Mouse (Mus musculus): ENCODE measurements around the gene Qdpr. TPM values are rescaled to one million over a fixed set of nuclear protein-coding genes. Genes with fewer than 3 reads are reported as not detected.

Qdpr gene
- polyA plus RNA-seq, 1 experiment: 33.0 TPM

DNA sequence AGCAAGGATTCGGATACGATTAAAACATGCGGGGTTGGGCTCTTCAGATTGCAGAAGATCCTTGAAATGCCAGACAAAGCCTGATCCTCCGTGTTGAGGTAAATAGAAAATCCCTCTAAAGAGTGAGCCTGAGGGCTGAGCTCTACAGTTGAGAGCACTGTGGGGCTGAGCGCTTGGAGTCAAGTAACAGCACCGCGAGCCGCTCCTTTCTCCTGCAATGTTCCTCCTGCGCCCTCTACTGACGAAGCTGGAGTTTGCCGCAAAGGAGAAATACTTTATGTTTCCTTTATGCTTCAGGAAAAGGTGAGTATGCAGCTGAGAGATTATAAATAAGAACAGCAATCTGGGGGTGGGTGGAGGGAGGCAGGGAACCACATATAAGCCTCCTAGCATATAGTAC lies 47.4 kb downstream of the Qdpr start:
- Histone ChIP-seq H3K27ac (ENCODE audit: insufficient read depth, low read length) (no peak overlapping the region), H3K36me3 (ENCODE audit: control insufficient read depth, insufficient read depth, low read length) (no peaks in the 10 kb centered on the region), H3K4me3 (ENCODE audit: extremely low read depth, insufficient read depth, insufficient read length) (no peak overlapping the region), H3K4me1 (ENCODE audit: control insufficient read depth, insufficient read depth, insufficient read length) (no peaks in the 10 kb centered on the region), H3K27me3 (ENCODE audit: control insufficient read depth, insufficient read depth, low read length) (no peaks in the 10 kb centered on the region)
- DNase-seq (ENCODE audit: low read depth in 1 of 2, low spot score in 2 of 2): peak in 1 of 2 experiments; percentile 36
- WGBS: 24% methylated on average over 11 of the region's 11 CpGs
- TF ChIP-seq POLR2A (IDR thresholded peaks at IDR 0.05; ENCODE audit: low read depth, low read length) (no peak), CTCF (IDR thresholded peaks at IDR 0.05; ENCODE audit: extremely low read depth, insufficient read depth, insufficient read length, insufficient replicate concordance) (peak; percentile 61; the same call in 1 of the 2 replicates)

- Histone ChIP-seq H3K27me3 (ENCODE audit: control insufficient read depth, insufficient read depth, low read length) (no peaks in the 10 kb centered on the region), H3K36me3 (ENCODE audit: control insufficient read depth, insufficient read depth, low read length) (no peaks in the 10 kb centered on the region), H3K4me3 (ENCODE audit: extremely low read depth, insufficient read depth, insufficient read length) (no peak overlapping the region), H3K27ac (ENCODE audit: insufficient read depth, low read length) (no peak overlapping the region), H3K4me1 (ENCODE audit: control insufficient read depth, insufficient read depth, insufficient read length) (no peaks in the 10 kb centered on the region; the same call in 1 of the 2 replicates)
- DNase-seq (ENCODE audit: low read depth in 1 of 2, low spot score in 2 of 2): no peak
- 65% methylated on average over 2 of the region's 2 CpGs for WGBS
- TF ChIP-seq POLR2A (IDR thresholded peaks at IDR 0.05; ENCODE audit: low read depth, low read length) (no peak), CTCF (IDR thresholded peaks at IDR 0.05; ENCODE audit: extremely low read depth, insufficient read depth, insufficient read length, insufficient replicate concordance) (no peak)
These were observed 65.8 kb downstream of the Qdpr start for GRCm38 (mm10) chr5:45384034-45384812.

Other genes with a start within 250 kb of the Qdpr start
- not detected in 2 replicates for gene Clrn2, start 3.5 kb upstream of the Qdpr start, polyA plus RNA-seq (2012; rRNA removed)
- gene Lap3, start 43.1 kb upstream of the Qdpr start, polyA plus RNA-seq (2012; rRNA removed): 6.6 and 9.5 TPM in 2 replicates
- 64.1 and 64.6 TPM in 2 replicates for gene Med28, start 70.0 kb upstream of the Qdpr start, polyA plus RNA-seq (2012; rRNA removed)
- 0.06 and 0.08 TPM in 2 replicates for gene Fam184b, start 189.4 kb upstream of the Qdpr start, polyA plus RNA-seq (2012; rRNA removed)
- 1.0 and 1.2 TPM in 2 replicates for gene Ncapg, start 219.7 kb upstream of the Qdpr start, polyA plus RNA-seq (2012; rRNA removed)